Mouse (Mus musculus) heart, postnatal 0 days (tissue): ENCODE results near the gene Mmrn2.

ENCODE experiments used
- CTCF ChIP-seq: IDR thresholded peaks from 2 replicates; pipeline ENCODE4 v1.5.1; 2016; ENCODE audit warnings: antibody characterized with exemption, control low read depth, low read depth
- EP300 ChIP-seq: IDR thresholded peaks from 2 replicates; pipeline ENCODE4 v1.6.1; 2016; ENCODE audit warnings: antibody characterized with exemption, low read depth

GRCm38 (mm10) chr14:34403424-34403823, 28.2 kb downstream of the Mmrn2 start:
- TF ChIP-seq CTCF (no peak), EP300 (no peak)
